Mouse (Mus musculus): Measurements from ENCODE around the gene Fyn. TPM values are rescaled to one million over a fixed set of nuclear protein-coding genes. Genes with fewer than 3 reads are reported as not detected.
A peak's percentile ranks its signal among the peaks of the same experiment; 100 is the strongest.

Fyn gene
- total RNA-seq, 2 experiments from 2014 or later, result 6.0 to 9.2 TPM

GRCm38 (mm10) chr10:39600115-39600514, 231.5 kb downstream of the Fyn start:
- DNase-seq (ENCODE audit: low spot score), result no peak

GRCm38 (mm10) chr10:39601068-39601467, 232.4 kb downstream of the Fyn start:
- DNase-seq (ENCODE audit: low spot score), result no peak

- no peak for DNase-seq (ENCODE audit: low spot score)
Measured at GRCm38 (mm10) chr10:39606434-39606833, 237.8 kb downstream of the Fyn start.

- no peak for DNase-seq (ENCODE audit: low spot score)
Measured at GRCm38 (mm10) chr10:39611234-39611633, 242.6 kb downstream of the Fyn start.

GRCm38 (mm10) chr10:39612131-39612530, 243.5 kb downstream of the Fyn start:
- DNase-seq (ENCODE audit: low spot score), result no peak

GRCm38 (mm10) chr10:39612633-39612988, 244.0 kb downstream of the Fyn start, which contains the start of gene Traf3ip2:
Traf3ip2 (plus strand) TSS chr10:39612934.
- no peak for DNase-seq (ENCODE audit: low spot score)

- DNase-seq (ENCODE audit: low spot score), result peak; percentile 89
Measured at GRCm38 (mm10) chr10:39612989-39613831, 244.6 kb downstream of the Fyn start.

- peak; percentile 56 for DNase-seq (ENCODE audit: low spot score)
Measured at GRCm38 (mm10) chr10:39613973-39614372, 245.3 kb downstream of the Fyn start.

- DNase-seq (ENCODE audit: low spot score), result peak; percentile 89
Measured at GRCm38 (mm10) chr10:39614676-39615075, 246.0 kb downstream of the Fyn start.

Other genes with a start within 250 kb of the Fyn start
- gene Fam229b, start 234.9 kb upstream of the Fyn start, total RNA-seq (2021), result 1 to 10 TPM; 2.9 to 3.9 TPM
- under 1 TPM; 0.64 to 0.81 TPM for gene Tube1, start 234.9 kb upstream of the Fyn start, total RNA-seq (2021)
- not detected for gene Ccn6, start 205.1 kb upstream of the Fyn start, total RNA-seq (2021)
- gene Traf3ip2, start 244.1 kb downstream of the Fyn start, total RNA-seq (2021), result 1 to 10 TPM; 2.5 to 3.9 TPM